Mouse (Mus musculus) layer of hippocampus, postnatal 14 days (tissue): Measurements from ENCODE around the gene Nnmt. TPM values are rescaled to one million over a fixed set of nuclear protein-coding genes. Genes with fewer than 3 reads are reported as not detected.

Source experiments
- DNase-seq, 2 experiments: peaks; one replicate each; pipeline ENCODE4 v3.0.0; 2021 to 2022; ENCODE audit warnings: low spot score in 2 of 2, mixed read lengths in 1 of 2
- long read RNA-seq, 2 experiments: library from polyadenylated mRNA; stranded (forward); transcript quantifications; one replicate each; pipeline ENCODE4 v2.0.0; 2021
- total RNA-seq, 2 experiments: library from RNA; stranded (reverse); gene quantifications; 2 replicates each; pipeline ENCODE4 v1.2.3; 2021

Gene Nnmt
- 1 to 10 TPM; 2.7 to 4.1 TPM for total RNA-seq
- long read RNA-seq, experiment 1, partial matches to known transcripts = 0 of 4 reads
- long read RNA-seq, experiment 1, other reads (novel, unspliced or antisense) = 2 of 4 reads
- long read RNA-seq, experiment 2, partial matches to known transcripts = 0 of 9 reads
- long read RNA-seq, experiment 2, other reads (novel, unspliced or antisense) = 8 of 9 reads

- no peak for DNase-seq
Measured at GRCm38 (mm10) chr9:48604939-48605598, at the start of gene Nnmt. TSS of gene Nnmt (minus strand) at chr9:48605153.

GRCm38 (mm10) chr9:48654730-48655129 is 49.8 kb upstream of the Nnmt start:
- DNase-seq = no peak

- DNase-seq = no peak
Measured at GRCm38 (mm10) chr9:48653399-48654070, 48.6 kb upstream of the Nnmt start.

GRCm38 (mm10) chr9:48652026-48652425 is 47.1 kb upstream of the Nnmt start:
- no peak for DNase-seq

- no peak for DNase-seq
Measured at GRCm38 (mm10) chr9:48650846-48651245, 45.9 kb upstream of the Nnmt start.

- peak in 1 of 2 experiments; percentile 2 for DNase-seq
Measured at GRCm38 (mm10) chr9:48649851-48650685, 45.1 kb upstream of the Nnmt start.

- DNase-seq = peak in 1 of 2 experiments; percentile 13
Measured at GRCm38 (mm10) chr9:48649098-48649766, 44.3 kb upstream of the Nnmt start.

- no peak for DNase-seq
Measured at GRCm38 (mm10) chr9:48648285-48649097, 43.5 kb upstream of the Nnmt start.

- peak in 1 of 2 experiments; percentile 4 for DNase-seq
Measured at GRCm38 (mm10) chr9:48647648-48648284, 42.8 kb upstream of the Nnmt start.

GRCm38 (mm10) chr9:48646781-48647647 is 42.1 kb upstream of the Nnmt start:
- peak in 1 of 2 experiments; percentile 4 for DNase-seq

- DNase-seq = peak; percentile 81 to 91
Measured at GRCm38 (mm10) chr9:48646251-48646650, 41.3 kb upstream of the Nnmt start.

- no peak for DNase-seq
Measured at GRCm38 (mm10) chr9:48645648-48646126, 40.7 kb upstream of the Nnmt start.

- DNase-seq = no peak
Measured at GRCm38 (mm10) chr9:48644926-48645647, 40.1 kb upstream of the Nnmt start.

GRCm38 (mm10) chr9:48644376-48644775 is 39.4 kb upstream of the Nnmt start:
- peak in 1 of 2 experiments; percentile 0 for DNase-seq

- no peak for DNase-seq
Measured at GRCm38 (mm10) chr9:48641636-48642035, 36.7 kb upstream of the Nnmt start.

GRCm38 (mm10) chr9:48640881-48641280 is 35.9 kb upstream of the Nnmt start:
- no peak for DNase-seq

- DNase-seq = no peak
Measured at GRCm38 (mm10) chr9:48638176-48638803, 33.3 kb upstream of the Nnmt start.
